Mouse (Mus musculus) telencephalon, adult 2 months (tissue): ENCODE results near the gene Raf1.

Source experiments
- DNase-seq: peaks from one replicate; pipeline ENCODE4 v3.0.0-alpha.2; 2011; ENCODE audit warnings: low read depth, low spot score

Gene Raf1

GRCm38 (mm10) chr6:115676452-115677128, at the start of gene Raf1:
Raf1 (minus strand) TSS chr6:115676635.
- peak; percentile 95 for DNase-seq

GRCm38 (mm10) chr6:115722246-115722645, 45.8 kb upstream of the Raf1 start:
- no peak for DNase-seq

- no peak for DNase-seq
Observed at GRCm38 (mm10) chr6:115717715-115718558, 41.5 kb upstream of the Raf1 start.

GRCm38 (mm10) chr6:115717101-115717652, 40.7 kb upstream of the Raf1 start:
- no peak for DNase-seq

GRCm38 (mm10) chr6:115711261-115711660, 34.8 kb upstream of the Raf1 start:
- DNase-seq = no peak

GRCm38 (mm10) chr6:115702901-115703300, 26.5 kb upstream of the Raf1 start:
- no peak for DNase-seq

GRCm38 (mm10) chr6:115701302-115701701, 24.9 kb upstream of the Raf1 start:
- DNase-seq = no peak

GRCm38 (mm10) chr6:115700778-115701177, 24.3 kb upstream of the Raf1 start:
- no peak for DNase-seq

GRCm38 (mm10) chr6:115698699-115699098, 22.3 kb upstream of the Raf1 start:
- no peak for DNase-seq

GRCm38 (mm10) chr6:115697739-115698558, 21.5 kb upstream of the Raf1 start:
- no peak for DNase-seq

GRCm38 (mm10) chr6:115696707-115697215, 20.3 kb upstream of the Raf1 start:
- DNase-seq = no peak

GRCm38 (mm10) chr6:115695124-115695523, 18.7 kb upstream of the Raf1 start:
- no peak for DNase-seq

- DNase-seq = peak; percentile 58
Observed at GRCm38 (mm10) chr6:115694441-115694842, 18.0 kb upstream of the Raf1 start.

GRCm38 (mm10) chr6:115692963-115693730, 16.7 kb upstream of the Raf1 start:
- no peak for DNase-seq

GRCm38 (mm10) chr6:115692163-115692950, 15.9 kb upstream of the Raf1 start:
- no peak for DNase-seq

- DNase-seq = no peak
Observed at GRCm38 (mm10) chr6:115690105-115690504, 13.7 kb upstream of the Raf1 start.

- no peak for DNase-seq
Observed at GRCm38 (mm10) chr6:115688589-115688988, 12.2 kb upstream of the Raf1 start.

- DNase-seq = no peak
Observed at GRCm38 (mm10) chr6:115687753-115688152, 11.3 kb upstream of the Raf1 start.

- no peak for DNase-seq
Observed at GRCm38 (mm10) chr6:115684851-115685646, 8.6 kb upstream of the Raf1 start.
